Mouse (Mus musculus) 416B (cell line): ENCODE measurements around the gene Commd4.
A peak's percentile ranks its signal among the peaks of the same experiment; 100 is the strongest.

ENCODE experiments used
- DNase-seq: peaks from one replicate; pipeline ENCODE4 v3.0.0; 2011; ENCODE audit warnings: low read depth

The Commd4 gene

DNA sequence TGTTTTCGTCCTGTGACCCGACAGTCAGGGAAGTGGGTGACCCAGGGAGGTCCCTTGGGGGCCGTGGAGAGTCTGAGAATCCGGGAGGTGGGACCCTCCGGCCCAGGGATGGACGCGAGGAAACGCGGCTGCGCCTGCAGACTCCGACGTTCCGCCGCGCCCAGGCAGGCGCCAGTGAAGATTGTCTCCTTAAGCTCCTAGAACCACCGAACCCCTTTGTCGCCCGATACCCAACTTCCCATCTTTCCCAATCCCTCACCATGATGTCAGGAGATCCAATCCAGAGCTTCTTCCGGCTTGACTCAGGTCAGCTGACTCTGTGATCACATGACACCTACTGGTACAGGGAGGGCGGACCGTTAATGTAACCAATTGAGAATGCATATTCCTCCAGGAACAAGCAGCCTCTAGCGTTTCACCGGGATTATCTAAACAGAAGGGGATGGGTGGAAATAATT, at the start of gene Commd4:
TSS of gene Commd4 (minus strand) at position 319 of the 458 bp plus-strand sequence.
- peak; percentile 98 for DNase-seq

DNA sequence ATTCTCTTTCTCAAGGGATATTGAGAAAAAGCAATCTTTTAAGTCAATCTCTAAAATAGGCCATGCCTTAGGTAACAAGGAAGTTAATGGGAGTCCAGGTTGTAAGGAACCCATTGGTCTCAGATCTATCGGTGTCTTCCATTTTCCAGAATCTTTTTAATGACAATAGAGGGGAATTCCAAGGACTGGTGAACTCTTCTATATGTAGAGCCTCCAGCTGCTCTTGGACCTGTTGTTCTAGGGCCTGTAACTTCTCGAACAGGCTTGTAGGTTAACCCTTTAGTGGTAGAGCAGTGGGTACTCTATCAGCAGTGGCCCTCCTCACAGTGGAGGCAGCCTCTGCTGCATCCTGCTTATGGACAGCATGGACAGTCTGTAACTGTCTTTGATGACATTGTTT, 48.8 kb upstream of the Commd4 start:
- no peak for DNase-seq

DNA sequence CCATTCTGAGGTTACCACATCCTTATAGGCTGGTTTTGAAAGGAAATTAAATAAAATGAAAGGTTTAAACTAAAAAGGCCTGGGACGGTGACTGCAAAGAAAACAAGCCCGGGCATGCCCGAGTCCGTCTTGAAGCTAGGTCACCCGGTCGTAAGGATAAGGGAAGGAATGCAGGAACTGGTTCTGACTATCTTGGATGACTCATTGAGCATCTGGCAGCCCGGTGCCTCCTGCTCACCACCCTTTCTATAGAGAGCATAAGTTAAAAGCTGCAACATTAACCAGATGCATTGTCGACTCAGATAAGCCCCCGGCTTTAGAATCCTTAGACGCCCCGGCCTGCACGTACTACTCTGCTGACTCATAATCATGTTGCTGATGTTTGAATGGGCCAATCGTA, 45.4 kb upstream of the Commd4 start:
- peak; percentile 79 for DNase-seq

DNA sequence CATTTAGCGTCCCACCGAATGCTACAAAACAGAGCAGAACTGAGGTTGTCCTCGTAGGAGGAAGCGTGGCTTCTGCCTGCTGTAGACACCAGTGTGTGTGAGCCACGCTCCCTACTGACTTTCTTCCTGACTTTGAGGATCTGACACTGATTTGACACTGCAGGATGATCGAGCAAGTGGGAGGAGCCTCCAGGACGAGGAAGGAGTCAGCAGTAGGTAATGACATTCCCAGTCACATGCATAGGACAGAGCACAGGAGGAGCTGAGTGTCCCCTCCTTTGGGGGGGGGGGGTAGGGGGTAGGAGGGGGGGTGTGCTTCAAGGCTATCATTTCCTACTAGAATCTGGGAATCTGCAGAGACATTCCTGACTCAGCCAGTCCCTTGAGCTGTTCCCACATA, 44.9 kb upstream of the Commd4 start:
- no peak for DNase-seq

DNA sequence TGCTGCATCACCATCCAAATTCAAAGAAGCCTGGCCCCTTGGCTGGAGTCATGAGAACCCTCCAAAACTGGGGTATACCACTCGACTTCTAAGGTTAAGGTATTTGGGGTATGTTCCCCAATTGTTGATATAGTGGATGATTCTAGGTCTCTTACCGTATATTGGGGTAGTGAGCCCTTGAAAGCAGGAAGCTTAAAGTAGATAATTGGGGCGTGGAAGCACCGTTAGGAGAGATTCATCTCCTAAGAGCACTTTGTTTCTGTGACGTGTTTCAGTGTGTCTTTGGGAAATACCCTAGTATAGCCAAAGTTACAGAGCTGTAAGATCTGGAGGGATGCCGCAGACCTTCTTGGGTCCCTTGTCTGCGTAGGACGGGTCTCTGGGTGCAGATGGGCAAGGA, 39.3 kb upstream of the Commd4 start:
- no peak for DNase-seq

DNA sequence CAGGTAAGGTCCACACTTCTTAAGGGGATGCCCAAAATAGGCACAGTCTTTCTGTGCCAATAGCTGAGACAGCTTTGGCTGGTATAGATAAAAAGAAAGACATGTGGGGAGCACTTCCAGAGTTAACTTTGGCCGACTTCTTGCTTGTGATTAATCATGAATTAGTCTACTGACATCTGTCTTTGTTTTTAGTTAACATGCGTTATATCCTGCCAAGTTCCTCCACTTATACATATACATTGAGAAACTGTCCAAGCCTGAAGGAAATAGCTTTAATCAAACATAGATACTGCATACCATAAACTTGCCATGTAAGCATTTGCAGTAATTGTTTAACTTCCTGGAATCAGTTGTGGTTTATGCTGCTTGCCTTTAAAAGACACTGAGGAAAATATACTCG, 38.6 kb upstream of the Commd4 start:
- no peak for DNase-seq

DNA sequence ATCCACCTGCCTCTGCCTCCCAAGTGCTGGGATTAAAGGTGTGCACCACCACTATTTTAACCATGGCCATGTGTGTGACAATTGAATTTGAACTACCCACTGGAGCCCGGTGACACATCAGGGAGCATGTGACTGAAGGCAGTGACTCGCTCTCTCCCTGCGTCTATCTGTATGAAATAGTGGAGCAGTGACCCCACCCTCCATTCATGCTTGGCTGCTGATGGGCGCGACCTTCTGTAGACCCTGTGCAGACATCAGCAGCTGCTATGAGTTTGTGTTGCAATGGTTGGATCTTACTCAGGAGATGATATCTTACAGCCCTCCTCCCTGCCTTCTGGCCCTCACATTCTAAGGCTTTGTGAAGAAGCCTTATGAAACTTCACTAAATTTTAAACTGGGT, 10.3 kb upstream of the Commd4 start:
- peak; percentile 24 for DNase-seq

DNA sequence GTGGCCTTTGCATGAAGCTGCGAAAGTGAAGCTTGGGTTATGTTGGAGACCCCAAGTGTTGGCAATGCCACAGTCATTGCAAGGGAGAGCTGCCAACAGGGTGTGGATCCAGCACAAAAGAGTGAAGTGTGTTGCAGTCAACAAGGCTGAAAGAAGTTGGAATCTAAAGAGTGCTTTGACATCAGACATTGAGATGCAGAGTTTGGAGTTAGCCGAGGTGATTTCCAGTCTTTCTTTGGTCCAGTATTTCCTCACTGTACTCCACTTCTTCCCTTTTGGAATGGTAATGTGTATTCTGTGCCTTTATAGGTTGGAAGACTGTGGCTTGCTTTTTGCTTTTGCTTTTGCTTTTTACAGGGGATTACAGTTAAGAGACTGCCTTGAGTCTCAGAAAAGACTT, 8.0 kb upstream of the Commd4 start:
- DNase-seq = no peak

DNA sequence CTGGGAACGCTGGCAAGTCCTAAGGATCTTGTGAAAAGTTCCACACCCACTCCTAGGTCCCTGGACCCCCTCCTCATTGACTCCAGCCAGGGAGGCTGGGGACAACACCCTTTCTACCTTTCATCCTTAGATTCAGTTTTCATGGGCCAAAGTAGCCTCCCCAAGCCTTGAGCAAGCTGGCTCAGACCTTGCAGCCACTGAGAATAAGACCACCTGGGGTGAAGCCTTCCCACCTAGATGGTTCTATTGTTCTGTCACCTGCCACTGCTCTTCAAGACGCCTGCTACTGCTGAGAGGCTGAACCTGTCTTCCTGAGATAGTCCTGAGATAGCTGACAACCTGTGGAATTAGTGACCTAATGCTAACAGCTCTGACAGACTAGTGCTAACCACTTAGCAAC, 5.0 kb upstream of the Commd4 start:
- no peak for DNase-seq

DNA sequence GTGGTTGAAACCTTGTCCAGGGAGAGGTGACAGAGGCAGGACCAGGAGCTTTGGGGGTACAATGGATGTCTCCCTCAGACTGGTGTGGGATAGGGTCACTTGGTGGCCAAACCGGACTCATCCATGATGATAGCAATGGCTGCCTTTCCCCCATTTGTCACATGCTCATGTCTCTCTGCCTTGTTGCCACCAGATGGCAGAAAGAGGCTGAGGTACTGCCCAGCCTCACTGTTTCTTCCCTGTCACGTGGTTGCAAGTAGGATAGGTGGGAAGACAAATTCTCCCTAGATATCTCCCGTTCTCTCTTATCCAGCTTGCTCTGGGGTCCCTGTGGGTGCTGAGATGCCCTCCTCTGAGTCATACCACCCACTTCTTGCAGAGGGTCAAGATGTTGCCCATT, 4.4 kb upstream of the Commd4 start:
- peak; percentile 78 for DNase-seq

DNA sequence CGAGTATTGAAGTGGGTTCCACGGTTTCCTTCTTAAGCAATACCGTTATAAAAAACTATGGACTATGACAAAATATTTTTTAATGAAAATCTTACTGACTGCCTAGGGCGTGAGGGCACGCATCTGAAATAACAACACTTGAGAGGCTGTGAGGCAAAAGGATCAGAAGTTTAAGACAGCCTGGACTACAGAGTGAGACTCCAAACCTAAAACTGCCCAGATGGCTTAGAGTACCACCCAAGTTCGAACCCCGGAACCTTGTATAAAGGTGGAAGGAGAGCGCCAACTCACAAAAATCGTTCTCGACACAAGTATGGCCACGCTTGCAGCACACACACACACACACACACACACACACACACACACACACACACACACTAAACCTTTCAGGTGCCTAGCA, 375 bp upstream of the Commd4 start:
- no peak for DNase-seq

DNA sequence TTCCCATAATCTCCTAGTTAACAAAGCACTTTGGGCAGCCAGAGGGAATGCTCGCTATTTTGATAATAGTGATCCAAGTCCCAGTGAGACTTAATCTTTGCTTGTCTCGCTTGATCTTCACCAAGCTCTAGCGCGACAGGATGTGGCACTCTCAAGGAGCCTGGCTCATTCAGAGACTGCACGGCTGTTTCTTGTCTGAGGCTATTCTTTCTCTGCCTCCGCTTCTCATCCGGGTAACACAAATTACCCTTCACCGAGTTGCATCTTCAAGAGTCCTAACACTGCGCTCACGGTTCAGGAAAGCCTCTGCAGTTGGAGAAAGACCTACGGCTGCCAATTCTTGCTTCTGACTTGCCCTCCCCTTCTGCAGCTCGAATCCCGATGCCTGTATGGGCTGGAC, 632 bp downstream of the Commd4 start:
- DNase-seq = no peak

DNA sequence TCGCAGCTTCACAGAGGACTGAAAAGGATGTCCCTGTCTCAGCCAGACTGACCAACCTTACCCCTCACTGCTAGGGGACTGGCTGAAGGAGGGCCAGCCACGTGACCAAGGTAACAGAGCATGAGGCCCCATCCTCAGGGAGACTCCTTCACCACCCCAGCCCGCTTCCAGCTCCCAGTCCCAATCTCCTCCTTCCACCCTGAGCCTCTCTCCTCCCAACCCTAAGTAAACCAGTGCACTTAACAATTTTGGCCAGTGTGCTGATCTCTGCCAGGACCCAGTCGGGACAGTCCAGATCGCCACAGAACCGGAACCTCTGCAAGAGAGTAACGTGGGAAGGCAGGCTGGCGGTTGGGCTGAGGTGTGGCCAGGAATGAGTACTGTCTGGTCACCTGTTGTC, 1.3 kb downstream of the Commd4 start:
- DNase-seq = no peak

DNA sequence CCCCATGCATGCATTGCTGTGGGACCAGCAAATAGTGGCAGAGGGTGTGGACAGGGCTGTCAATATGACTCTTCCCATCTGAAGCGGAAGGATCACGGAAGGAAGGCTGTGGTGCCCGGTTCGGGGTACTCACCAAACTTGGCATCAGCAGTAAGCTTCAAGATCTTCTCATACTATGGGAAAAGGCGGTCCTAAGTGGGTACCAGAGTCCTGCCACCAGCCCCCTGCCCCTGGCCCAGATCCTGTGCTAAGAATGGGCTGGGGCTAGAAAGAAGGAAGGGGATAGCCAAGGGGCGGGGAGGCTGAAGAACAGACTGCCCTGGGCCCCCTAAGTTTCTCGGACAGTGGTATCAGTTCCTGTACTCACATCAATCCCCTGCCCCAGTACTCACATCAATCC, 1.7 kb downstream of the Commd4 start:
- no peak for DNase-seq

DNA sequence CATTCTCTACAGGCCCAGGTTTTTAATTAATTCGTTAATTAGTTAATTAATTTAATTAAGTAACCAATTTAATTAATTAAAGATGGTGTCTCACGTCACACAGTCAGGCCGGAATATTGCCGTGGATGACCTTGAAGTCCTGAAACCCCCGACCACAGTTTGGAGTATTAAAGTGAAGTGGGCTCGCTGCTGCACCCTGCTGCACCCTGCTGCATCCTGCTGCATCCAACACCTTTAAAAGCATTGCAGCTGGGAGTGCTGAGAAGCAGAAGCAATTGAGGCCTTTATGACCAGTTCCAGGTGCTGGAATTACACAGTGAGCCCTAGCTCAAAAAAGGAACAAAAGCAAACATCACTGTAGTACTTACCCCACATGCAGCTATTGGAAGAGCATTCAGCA, 5.8 kb downstream of the Commd4 start:
- no peak for DNase-seq

DNA sequence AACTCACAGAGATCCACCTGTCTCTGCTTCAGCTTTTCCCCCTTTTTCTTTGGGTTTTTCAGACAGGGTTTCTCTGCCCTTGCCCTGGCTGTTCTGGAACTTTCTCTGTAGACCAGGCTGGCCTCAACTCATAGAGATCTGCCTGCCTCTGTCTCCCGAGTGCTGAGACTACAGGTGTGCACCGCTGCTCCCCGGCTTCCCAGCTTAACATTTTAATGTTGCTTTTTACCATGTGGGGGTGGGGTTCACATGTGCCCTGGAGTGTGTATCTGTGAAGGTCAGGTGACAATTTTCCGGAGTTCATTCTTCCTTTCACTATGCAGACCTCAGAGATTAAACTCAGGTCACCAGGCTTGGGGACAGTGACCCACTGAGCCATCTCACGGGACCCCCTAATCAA, 7.9 kb downstream of the Commd4 start:
- DNase-seq = no peak

DNA sequence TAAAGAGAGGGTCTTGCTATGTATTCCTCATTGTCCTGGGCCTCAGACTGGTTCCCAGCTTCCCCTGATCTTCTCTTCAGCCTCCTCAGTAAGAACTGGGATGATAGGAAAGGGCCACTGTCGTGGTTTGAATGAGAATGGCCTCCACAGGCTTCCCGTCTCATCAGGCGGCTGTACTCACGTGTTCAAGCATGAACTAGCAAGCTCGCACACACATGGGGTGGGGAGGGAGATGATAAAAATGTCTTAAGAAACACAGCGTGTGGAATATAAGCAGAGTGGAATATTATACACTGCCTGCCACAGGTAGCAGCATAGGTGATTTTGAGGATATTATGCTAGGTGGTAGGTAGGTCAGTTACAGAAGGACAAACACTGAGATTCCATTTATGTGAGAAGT, 9.1 kb downstream of the Commd4 start:
- DNase-seq = no peak

DNA sequence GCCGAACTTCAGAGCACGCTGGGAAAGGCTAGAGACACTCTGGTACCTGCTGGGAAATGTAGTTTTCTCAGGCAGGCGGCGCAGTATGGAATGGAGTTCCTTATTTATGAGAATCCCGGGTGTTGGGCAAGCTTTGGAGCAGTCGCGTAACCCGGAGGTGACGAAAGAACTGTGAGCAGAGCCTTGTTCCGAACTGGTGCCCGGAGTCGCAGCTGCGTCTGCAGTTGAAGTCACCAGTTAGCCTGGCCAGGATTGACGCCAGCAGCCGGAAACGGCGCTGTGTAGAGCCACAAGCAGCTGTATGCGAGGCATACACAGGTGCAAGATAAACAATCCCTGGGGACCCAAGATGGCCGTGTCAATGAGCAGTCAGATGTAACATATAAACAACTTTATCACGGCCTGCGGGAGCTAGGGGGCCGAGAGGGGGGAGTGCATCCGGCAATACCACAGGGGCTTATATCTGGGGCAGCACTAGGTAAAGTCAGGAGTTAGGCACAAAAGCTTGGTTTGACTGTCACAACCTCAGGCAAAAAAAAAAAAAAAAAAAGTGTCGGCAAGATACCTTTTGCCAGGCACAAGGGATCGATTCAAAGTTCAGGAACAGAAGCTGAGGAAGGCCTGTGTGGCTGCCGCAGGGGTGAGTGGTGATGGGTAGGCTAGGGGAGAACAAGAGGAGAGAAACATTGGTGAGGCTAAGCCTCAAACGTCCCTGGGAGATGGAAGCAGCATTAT, 9.8 kb downstream of the Commd4 start, which contains the start of gene Neil1:
TSS of gene Neil1 (minus strand) at position 162 of the 735 bp plus-strand sequence.
- DNase-seq = peak; percentile 98

DNA sequence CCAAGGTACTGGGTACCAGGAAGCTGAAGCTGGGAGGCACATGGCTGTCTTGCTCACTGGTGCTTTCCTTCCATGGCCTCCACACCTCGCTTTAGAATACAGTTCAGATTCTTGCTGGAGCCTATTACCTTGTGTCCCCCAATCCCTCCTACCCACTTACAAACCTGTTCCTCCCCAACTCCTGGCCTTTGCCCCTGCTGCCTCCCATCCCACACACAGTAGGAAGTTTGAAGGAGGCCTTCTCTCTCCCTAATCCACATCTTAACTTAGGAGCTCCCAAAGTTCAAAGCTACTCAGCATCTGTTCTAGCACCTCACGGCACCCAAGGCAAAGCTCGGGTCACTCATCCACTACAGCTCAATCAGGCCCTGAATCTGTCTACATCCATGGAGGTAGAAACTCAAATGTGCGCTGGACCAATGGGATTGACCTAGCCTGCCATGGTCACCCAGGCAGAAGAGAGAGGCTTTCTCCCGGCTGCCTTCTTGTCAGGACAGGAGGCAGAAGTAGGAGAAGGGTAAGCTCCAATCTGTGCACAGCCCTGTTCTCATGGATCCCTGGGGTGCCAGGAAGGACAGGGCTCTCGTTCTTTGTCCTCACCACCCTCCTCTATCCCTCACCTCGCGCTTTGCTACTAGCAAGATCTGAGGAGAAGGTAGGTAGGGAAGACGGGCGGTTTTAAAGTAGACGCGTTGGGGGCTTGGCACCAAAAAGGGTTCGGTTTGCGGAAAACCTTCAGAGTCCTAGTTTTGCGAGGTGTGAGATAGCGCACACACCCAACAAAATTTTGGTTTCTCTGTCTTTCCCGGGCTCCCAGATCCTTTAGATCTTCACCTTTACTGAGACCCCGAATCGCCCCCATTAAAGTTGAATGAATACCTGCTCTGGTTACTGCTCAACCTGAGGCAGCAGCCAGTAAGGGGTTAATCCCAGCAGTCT, 10.7 kb downstream of the Commd4 start:
- no peak for DNase-seq

DNA sequence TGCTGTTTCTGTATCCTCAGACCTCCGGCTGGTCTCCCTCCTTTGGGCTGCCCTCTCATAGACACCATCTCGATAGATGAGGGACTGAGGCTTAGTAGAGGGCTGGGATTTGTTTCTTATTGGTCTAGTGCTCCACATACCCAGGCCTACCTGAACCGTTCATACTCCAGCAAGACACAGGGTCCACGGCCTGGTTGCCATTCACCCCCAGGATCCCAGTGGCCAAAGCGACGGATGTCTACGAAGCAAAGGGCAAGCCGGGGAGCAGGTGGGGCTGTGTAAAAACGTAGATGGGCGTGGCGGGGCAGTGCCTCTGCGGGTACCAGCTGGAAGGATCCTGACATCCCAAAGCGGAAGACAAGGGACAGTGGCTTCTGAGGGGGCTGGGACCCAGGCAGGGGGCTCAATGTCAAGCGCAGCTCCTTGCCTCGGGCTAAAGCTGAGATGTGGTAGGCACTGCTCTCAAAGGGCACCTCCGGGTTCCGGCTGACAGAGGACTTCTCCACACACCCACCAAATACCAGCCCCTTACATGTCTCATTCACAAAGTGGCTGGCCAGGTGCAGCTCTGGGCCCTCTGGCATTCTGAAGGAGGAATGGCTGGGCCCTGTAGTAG, 11.6 kb downstream of the Commd4 start:
- DNase-seq = no peak

DNA sequence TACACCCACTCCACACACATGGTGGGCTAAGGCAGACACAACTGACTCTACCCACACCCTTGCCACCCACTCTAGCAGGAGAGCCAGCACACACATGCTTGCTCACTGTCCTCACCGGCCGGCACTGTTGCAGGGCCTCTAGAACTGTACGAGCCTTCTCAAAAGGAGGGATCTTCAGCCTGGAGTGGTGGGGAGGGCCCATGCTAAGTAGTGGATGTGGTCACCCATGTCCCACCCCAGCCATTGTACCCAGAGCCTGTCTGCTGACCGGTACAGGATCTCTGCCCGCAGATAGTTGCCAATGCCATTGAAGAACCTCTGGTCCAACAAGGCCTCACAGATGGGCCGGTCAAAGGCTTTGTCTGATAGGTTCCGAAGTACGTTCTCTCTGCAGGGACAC, 13.3 kb downstream of the Commd4 start:
- no peak for DNase-seq

DNA sequence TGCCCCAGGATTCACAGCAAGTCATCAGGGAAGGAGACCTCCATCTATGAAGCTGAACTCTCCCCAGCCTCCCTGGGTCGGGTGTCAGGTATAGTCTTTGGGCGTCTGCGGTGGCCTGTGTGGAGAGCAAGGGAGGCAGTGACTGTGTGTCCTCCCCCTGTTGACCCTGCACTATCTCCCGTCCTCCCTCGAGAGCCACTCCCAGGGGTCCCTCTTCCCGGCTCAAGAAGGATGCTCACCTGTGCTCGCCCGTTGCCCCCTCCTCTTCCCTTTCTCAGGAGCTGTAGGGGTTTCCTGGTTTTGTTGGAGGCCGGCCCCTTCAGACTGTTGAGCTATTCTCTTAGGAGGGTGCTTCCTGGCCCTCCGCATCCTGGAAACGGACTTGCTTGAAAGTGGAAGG, 14.9 kb downstream of the Commd4 start:
- DNase-seq = no peak
